Mouse (Mus musculus) heart, adult 2 months (tissue): Measurements from ENCODE around the gene Apex1. TPM values are rescaled to one million over a fixed set of nuclear protein-coding genes. Genes with fewer than 3 reads are reported as not detected.

Source experiments
- DNase-seq, 2 experiments: peaks; one replicate each; pipeline ENCODE4 v3.0.0; 2021
- H3K27ac ChIP-seq: fragments of 200-600 bp; 2 replicates; pipeline ENCODE4 v1.8.1; 2022
- H3K27me3 ChIP-seq: fragments of 200-500 bp; 2 replicates; pipeline ENCODE4 v1.6.1; 2012; ENCODE audit warnings: mild to moderate bottlenecking, low read length, inconsistent platforms, mixed read lengths; ENCODE audit not compliant: control insufficient read depth, insufficient read depth
- H3K36me3 ChIP-seq: fragments of 200-500 bp; 2 replicates; pipeline ENCODE4 v1.6.1; 2012; ENCODE audit warnings: low read length, inconsistent platforms; ENCODE audit not compliant: control insufficient read depth, insufficient read depth
- H3K4me1 ChIP-seq: fragments of 200-500 bp; 2 replicates; pipeline ENCODE4 v1.6.1; 2011; ENCODE audit warnings: low read length; ENCODE audit not compliant: control insufficient read depth, insufficient read depth
- H3K4me3 ChIP-seq: fragments of 200-600 bp; 2 replicates; pipeline ENCODE4 v1.8.1; 2022
- H3K79me2 ChIP-seq: fragments of 200-500 bp; replicated peaks from 2 replicates; pipeline ENCODE4 v1.6.1; 2012; ENCODE audit warnings: mild to moderate bottlenecking, inconsistent platforms, low read length, moderate library complexity, mixed read lengths; ENCODE audit not compliant: control insufficient read depth, insufficient read depth
- H3K9ac ChIP-seq: fragments of 200-500 bp; 2 replicates; pipeline ENCODE4 v1.6.1; 2012; ENCODE audit warnings: low read depth, mild to moderate bottlenecking, control low read depth, inconsistent platforms, low read length, mixed read lengths
- CTCF ChIP-seq: fragments of 200-600 bp; IDR thresholded peaks from 2 replicates; pipeline ENCODE4 v1.8.1; 2022; ENCODE audit warnings: antibody characterized with exemption, mild to moderate bottlenecking, moderate library complexity
- EP300 ChIP-seq: fragments of 200-500 bp; IDR thresholded peaks from 2 replicates; pipeline ENCODE4 v1.6.1; 2011; ENCODE audit warnings: low read depth, low read length, control low read depth; ENCODE audit not compliant: insufficient read depth
- POLR2A ChIP-seq: fragments of 200-500 bp; IDR thresholded peaks from 2 replicates; pipeline ENCODE4 v1.6.1; 2011; ENCODE audit warnings: mild to moderate bottlenecking, low read depth, low read length, control low read depth; ENCODE audit not compliant: insufficient read depth
- WGBS: fragments of 180-500 bp; shearing (Covaris S2); methylation state at CpG from one replicate; pipeline ENCODE4 v1.1.7; 2018; 5-methylcytosine and 5-hydroxymethylcytosine counted together
- intact Hi-C: fragments of 180-260 bp; cut with DNase I; formaldehyde crosslinking; loops from one replicate; pipeline ENCODE4 v1.15.1; 2025
- polyA plus RNA-seq: library from polyadenylated mRNA; depleted of rRNA; stranded (reverse); fragments of >200 nt; gene quantifications from 2 replicates; pipeline ENCODE4 v1.2.3, GENCODE M21; 2012; rRNA removed
- total RNA-seq, 2 experiments: library from RNA; stranded (reverse); gene quantifications; 2 replicates each; pipeline ENCODE4 v1.2.3; 2021

Gene Apex1
- total and polyA plus RNA-seq, 3 experiments, result 18.8 to 27.4 (median 23.2) TPM

- no peak overlapping the region for H3K4me3 ChIP-seq
- TF ChIP-seq CTCF (no peak), EP300 (no peak), POLR2A (no peak)
- no peaks in the 10 kb centered on the region for H3K27me3 ChIP-seq
- intact Hi-C loops, result no loop called here
- H3K4me1 ChIP-seq, result peaks cover 10% of the 10 kb centered on the region
- no peak overlapping the region for H3K9ac ChIP-seq
- 50% methylated on average over 4 of the region's 4 CpGs for WGBS
- no peaks in the 10 kb centered on the region for H3K79me2 ChIP-seq
- DNase-seq, result no peak
- H3K27ac ChIP-seq, result no peak overlapping the region
- H3K36me3 ChIP-seq, result no peaks in the 10 kb centered on the region
Measured at GRCm38 (mm10) chr14:50973700-50974099, 48.9 kb downstream of the Apex1 start.

GRCm38 (mm10) chr14:50975001-50975400, 50.2 kb downstream of the Apex1 start:
- intact Hi-C loops, result no loop called here
- peaks cover 9% of the 10 kb centered on the region for H3K4me1 ChIP-seq
- no peak for DNase-seq
- no peaks in the 10 kb centered on the region for H3K79me2 ChIP-seq
- no peak for TF ChIP-seq POLR2A
- no peak for TF ChIP-seq EP300
- TF ChIP-seq CTCF, result no peak
- H3K36me3 ChIP-seq, result no peaks in the 10 kb centered on the region
- H3K4me3 ChIP-seq, result no peak overlapping the region
- no peak overlapping the region for H3K27ac ChIP-seq
- no peaks in the 10 kb centered on the region for H3K27me3 ChIP-seq
- 76% methylated on average over 5 of the region's 5 CpGs for WGBS
- H3K9ac ChIP-seq, result no peak overlapping the region

- peaks cover 12% of the 10 kb centered on the region for H3K4me1 ChIP-seq
- intact Hi-C loops, result loop anchor here (1.0 to 2.0 kb wide), 2 partner anchors 46 to 87 kb away; no protein-coding TSS in a partner anchor
- peak overlapping the region; percentile 17 for H3K9ac ChIP-seq
- WGBS, result 25% methylated on average over 9 of the region's 9 CpGs
- H3K4me3 ChIP-seq, result no peak overlapping the region
- DNase-seq, result peak in 1 of 2 experiments; percentile 36
- no peaks in the 10 kb centered on the region for H3K79me2 ChIP-seq
- H3K27me3 ChIP-seq, result no peaks in the 10 kb centered on the region
- peak; percentile 70 for TF ChIP-seq CTCF
- no peak for TF ChIP-seq POLR2A
- no peak overlapping the region; the same call in 1 of the 2 replicates for H3K27ac ChIP-seq
- peaks cover 3% of the 10 kb centered on the region for H3K36me3 ChIP-seq
Measured at GRCm38 (mm10) chr14:50976674-50977073, 51.9 kb downstream of the Apex1 start.

Other genes starting within 250 kb of the Apex1 start
- gene Olfr747, start 231.8 kb upstream of the Apex1 start, total RNA-seq, result not detected
- gene Olfr747, start 231.8 kb upstream of the Apex1 start, polyA plus RNA-seq, result not detected in 2 replicates
- gene Olfr748, start 217.6 kb upstream of the Apex1 start, total RNA-seq, result not detected
- gene Olfr748, start 217.6 kb upstream of the Apex1 start, polyA plus RNA-seq, result not detected in 2 replicates
- gene Olfr749, start 179.9 kb upstream of the Apex1 start, total RNA-seq, result not detected
- not detected in 2 replicates for gene Olfr749, start 179.9 kb upstream of the Apex1 start, polyA plus RNA-seq
- gene Ttc5, start 139.4 kb upstream of the Apex1 start, total RNA-seq, result 10 to 100 TPM; 13.2 to 13.9 TPM
- gene Ttc5, start 139.4 kb upstream of the Apex1 start, polyA plus RNA-seq, result 13.3 and 18.4 TPM in 2 replicates
- gene Ccnb1ip1, start 117.2 kb upstream of the Apex1 start, total RNA-seq, result not detected
- gene Ccnb1ip1, start 117.2 kb upstream of the Apex1 start, polyA plus RNA-seq, result not detected in 2 replicates
- gene Parp2, start 117.1 kb upstream of the Apex1 start, total RNA-seq, result 10 to 100 TPM; 14.7 to 15.6 TPM
- gene Parp2, start 117.1 kb upstream of the Apex1 start, polyA plus RNA-seq, result 12.5 and 23.2 TPM in 2 replicates
- 10 to 100 TPM; 10.1 to 12.2 TPM for gene Tep1, start 54.4 kb upstream of the Apex1 start, total RNA-seq
- gene Tep1, start 54.4 kb upstream of the Apex1 start, polyA plus RNA-seq, result 11.9 and 14.7 TPM in 2 replicates
- 10 to 100 TPM; 22.3 to 25.8 TPM for gene Klhl33, start 27.5 kb upstream of the Apex1 start, total RNA-seq
- 14.4 and 26.7 TPM in 2 replicates for gene Klhl33, start 27.5 kb upstream of the Apex1 start, polyA plus RNA-seq
- 10 to 100 TPM; 67.8 to 70.5 TPM for gene Osgep, start 75 bp upstream of the Apex1 start, total RNA-seq
- 84.2 and 89.0 TPM in 2 replicates for gene Osgep, start 75 bp upstream of the Apex1 start, polyA plus RNA-seq
- gene Pip4p1, start 5.9 kb downstream of the Apex1 start, total RNA-seq, result 10 to 100 TPM; 18.6 to 27.8 TPM
- 30.5 and 54.4 TPM in 2 replicates for gene Pip4p1, start 5.9 kb downstream of the Apex1 start, polyA plus RNA-seq
- gene Pnp, start 6.1 kb downstream of the Apex1 start, total RNA-seq, result 10 to 100 TPM; 14.4 to 18.1 TPM
- gene Pnp, start 6.1 kb downstream of the Apex1 start, polyA plus RNA-seq, result 17.2 and 25.4 TPM in 2 replicates
- gene Gm49342, start 19.5 kb downstream of the Apex1 start, total RNA-seq, result 10 to 100 TPM; 11.3 to 12.1 TPM
- gene Gm49342, start 19.5 kb downstream of the Apex1 start, polyA plus RNA-seq, result 13.4 and 23.4 TPM in 2 replicates
- under 1 TPM; 0.52 to 0.75 TPM for gene Pnp2, start 31.0 kb downstream of the Apex1 start, total RNA-seq
- gene Pnp2, start 31.0 kb downstream of the Apex1 start, polyA plus RNA-seq, result 0.53 and 1.1 TPM in 2 replicates
- gene Rnase10, start 82.8 kb downstream of the Apex1 start, total RNA-seq, result under 1 TPM in 1 of 2 experiments, not detected in 1; 0.61 TPM
- gene Rnase10, start 82.8 kb downstream of the Apex1 start, polyA plus RNA-seq, result 0.21 and 0.38 TPM in 2 replicates
- not detected for gene Rnase9, start 116.9 kb downstream of the Apex1 start, total RNA-seq
- not detected in 2 replicates for gene Rnase9, start 116.9 kb downstream of the Apex1 start, polyA plus RNA-seq
- not detected for gene Rnase11, start 125.2 kb downstream of the Apex1 start, total RNA-seq
- not detected in 2 replicates for gene Rnase11, start 125.2 kb downstream of the Apex1 start, polyA plus RNA-seq
- gene Rnase12, start 132.7 kb downstream of the Apex1 start, total RNA-seq, result not detected
- not detected in 2 replicates for gene Rnase12, start 132.7 kb downstream of the Apex1 start, polyA plus RNA-seq
- not detected for gene Olfr750, start 149.5 kb downstream of the Apex1 start, total RNA-seq
- not detected in 2 replicates for gene Olfr750, start 149.5 kb downstream of the Apex1 start, polyA plus RNA-seq
- 10 to 100 TPM; 47.9 to 59.6 TPM for gene Rnase4, start 166.1 kb downstream of the Apex1 start, total RNA-seq
- gene Rnase4, start 166.1 kb downstream of the Apex1 start, polyA plus RNA-seq, result 90.9 and 123 TPM in 2 replicates
- gene Ang, start 166.2 kb downstream of the Apex1 start, total RNA-seq, result 10 to 100 TPM in 1 of 2 experiments, 1 to 10 TPM in 1; 5.6 to 10.2 TPM
- gene Ang, start 166.2 kb downstream of the Apex1 start, polyA plus RNA-seq, result 10.8 and 12.1 TPM in 2 replicates
- not detected for gene Eddm3b, start 189.5 kb downstream of the Apex1 start, total RNA-seq
- not detected in 2 replicates for gene Eddm3b, start 189.5 kb downstream of the Apex1 start, polyA plus RNA-seq
- gene Rnase6, start 198.9 kb downstream of the Apex1 start, total RNA-seq, result under 1 TPM; 0.25 to 0.78 TPM
- 1.9 and 3.5 TPM in 2 replicates for gene Rnase6, start 198.9 kb downstream of the Apex1 start, polyA plus RNA-seq
- under 1 TPM; 0.42 to 0.84 TPM for gene Rnase1, start 221.8 kb downstream of the Apex1 start, total RNA-seq
- gene Rnase1, start 221.8 kb downstream of the Apex1 start, polyA plus RNA-seq, result 0.53 and 0.76 TPM in 2 replicates
- not detected for gene Rnase2b, start 237.3 kb downstream of the Apex1 start, total RNA-seq
- gene Rnase2b, start 237.3 kb downstream of the Apex1 start, polyA plus RNA-seq, result not detected in 2 replicates